Mouse (Mus musculus): Measurements from ENCODE around the gene Eml2. TPM values are rescaled to one million over a fixed set of nuclear protein-coding genes. Genes with fewer than 3 reads are reported as not detected.

Eml2 gene
- polyA plus RNA-seq, 1 experiment from 2014 or later = 5.4 TPM

DNA sequence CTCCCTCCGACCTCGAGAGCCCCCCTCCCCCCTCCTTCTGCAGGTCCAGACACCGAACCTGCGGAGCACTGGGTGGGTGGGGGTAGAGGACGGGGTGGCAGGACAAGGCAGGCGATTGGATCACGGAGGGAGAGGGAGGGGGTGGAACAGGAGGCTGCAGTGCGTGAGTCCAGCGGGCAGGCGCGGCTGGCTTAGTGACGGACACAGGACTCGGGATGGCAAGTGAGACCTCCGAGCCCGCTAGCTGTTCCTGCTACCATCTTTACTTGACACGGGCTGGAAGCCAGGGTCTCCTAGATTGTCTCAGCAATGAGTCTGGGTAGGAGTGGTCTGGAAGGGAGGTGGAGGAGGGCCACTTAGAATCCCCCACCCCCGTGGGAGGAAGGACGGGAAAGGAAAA, 1.8 kb downstream of the Eml2 start:
- Histone ChIP-seq H3K4me1 (ENCODE audit: control insufficient read depth, insufficient read depth, low read length) (peaks cover 20% of the 10 kb centered on the region), H3K9me3 (replicated peaks; ENCODE audit: control insufficient read depth, low read length) (no peaks in the 10 kb centered on the region), H3K4me2 (peak overlapping the region; percentile 36), H3K27me3 (ENCODE audit: control insufficient read depth, insufficient read depth, low read length) (peaks cover 45% of the 10 kb centered on the region), H3K27ac (ENCODE audit: low read depth, low read length) (no peak overlapping the region), H3K4me3 (ENCODE audit: low read depth, low read length) (no peak overlapping the region), H3K36me3 (ENCODE audit: control insufficient read depth, insufficient read depth, low read length) (no peaks in the 10 kb centered on the region), H3K9ac (ENCODE audit: low read depth, low read length) (no peak overlapping the region)
- ATAC-seq (replicated peaks; ENCODE audit: insufficient number of reproducible peaks, low FRiP score, low TSS enrichment) = no peak
- 10% methylated on average over 17 of the region's 18 CpGs for WGBS (ENCODE audit: insufficient replicate concordance)

DNA sequence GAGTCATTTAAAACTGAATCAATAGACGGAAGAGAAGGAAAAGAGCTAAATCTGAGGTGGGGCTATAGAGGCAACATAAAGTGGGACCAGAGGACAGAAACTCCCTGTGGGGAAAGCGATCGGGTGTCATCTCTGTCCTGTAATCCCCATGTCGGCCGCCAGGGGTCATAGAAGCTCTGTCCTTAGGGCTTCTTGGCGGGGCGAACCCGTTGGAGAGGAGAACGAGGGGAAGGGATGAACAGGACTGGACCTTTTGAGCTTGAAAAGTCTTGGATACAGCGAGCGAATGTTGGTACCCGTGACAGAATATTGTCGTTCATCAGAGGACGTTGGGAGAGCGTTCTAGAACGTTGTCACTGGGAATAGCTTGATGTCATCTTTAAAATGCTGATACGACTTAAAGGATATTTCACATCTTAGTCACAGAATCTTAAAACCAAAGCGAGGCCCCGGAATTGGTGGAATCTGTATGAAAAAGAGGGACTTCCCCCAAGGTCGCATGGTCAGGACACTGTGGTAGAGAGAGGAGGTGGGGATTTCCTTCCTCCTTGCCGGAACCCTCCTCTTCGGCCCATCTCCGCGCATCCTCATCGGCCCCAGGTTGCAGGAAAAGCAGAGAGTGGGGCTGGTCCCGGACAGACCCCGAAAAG, 2.3 kb downstream of the Eml2 start:
- Histone ChIP-seq H3K36me3 (ENCODE audit: control insufficient read depth, insufficient read depth, low read length) (no peaks in the 10 kb centered on the region; the same call in 1 of the 2 replicates), H3K4me3 (ENCODE audit: low read depth, low read length) (peak overlapping the region; percentile 25; the same call in 1 of the 2 replicates), H3K4me2 (peak overlapping the region; percentile 56), H3K4me1 (ENCODE audit: control insufficient read depth, insufficient read depth, low read length) (peaks cover 17% of the 10 kb centered on the region), H3K27me3 (ENCODE audit: control insufficient read depth, insufficient read depth, low read length) (peaks cover 45% of the 10 kb centered on the region), H3K9ac (ENCODE audit: low read depth, low read length) (no peak overlapping the region), H3K27ac (ENCODE audit: low read depth, low read length) (no peak overlapping the region), H3K9me3 (replicated peaks; ENCODE audit: control insufficient read depth, low read length) (no peaks in the 10 kb centered on the region)
- WGBS (ENCODE audit: insufficient replicate concordance) = 5% methylated on average over 27 of the region's 27 CpGs
- ATAC-seq (replicated peaks; ENCODE audit: insufficient number of reproducible peaks, low FRiP score, low TSS enrichment) = no peak

DNA sequence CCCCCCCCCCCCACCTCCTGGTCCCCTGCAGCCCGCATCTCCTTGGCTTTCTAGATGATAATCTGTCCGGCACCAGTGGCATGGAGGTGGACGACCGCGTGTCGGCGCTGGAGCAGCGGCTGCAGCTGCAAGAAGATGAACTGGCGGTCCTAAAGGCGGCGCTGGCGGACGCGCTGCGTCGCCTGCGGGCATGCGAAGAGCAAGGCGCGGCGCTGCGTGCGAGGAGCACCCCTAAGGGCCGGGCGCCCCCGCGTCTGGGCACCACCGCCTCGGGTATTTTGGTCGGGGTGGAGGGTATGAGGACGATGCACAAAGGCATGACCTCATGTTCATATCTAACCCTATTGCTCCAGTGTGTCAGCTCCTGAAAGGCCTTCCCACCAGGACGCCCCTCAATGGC, 3.0 kb downstream of the Eml2 start:
- peak overlapping the region; percentile 56 for H3K4me2 ChIP-seq
- no peak for ATAC-seq (replicated peaks; ENCODE audit: insufficient number of reproducible peaks, low FRiP score, low TSS enrichment)
- peak overlapping the region; percentile 25 for H3K4me3 ChIP-seq (ENCODE audit: low read depth, low read length)
- no peaks in the 10 kb centered on the region; the same call in 1 of the 2 replicates for H3K36me3 ChIP-seq (ENCODE audit: control insufficient read depth, insufficient read depth, low read length)
- no peak overlapping the region for H3K9ac ChIP-seq (ENCODE audit: low read depth, low read length)
- under 1% methylated on average over 31 of the region's 32 CpGs for WGBS (ENCODE audit: insufficient replicate concordance)
- H3K27me3 ChIP-seq (ENCODE audit: control insufficient read depth, insufficient read depth, low read length) = peaks cover 45% of the 10 kb centered on the region
- H3K9me3 ChIP-seq (replicated peaks; ENCODE audit: control insufficient read depth, low read length) = no peaks in the 10 kb centered on the region
- H3K27ac ChIP-seq (ENCODE audit: low read depth, low read length) = no peak overlapping the region
- peaks cover 17% of the 10 kb centered on the region for H3K4me1 ChIP-seq (ENCODE audit: control insufficient read depth, insufficient read depth, low read length)

DNA sequence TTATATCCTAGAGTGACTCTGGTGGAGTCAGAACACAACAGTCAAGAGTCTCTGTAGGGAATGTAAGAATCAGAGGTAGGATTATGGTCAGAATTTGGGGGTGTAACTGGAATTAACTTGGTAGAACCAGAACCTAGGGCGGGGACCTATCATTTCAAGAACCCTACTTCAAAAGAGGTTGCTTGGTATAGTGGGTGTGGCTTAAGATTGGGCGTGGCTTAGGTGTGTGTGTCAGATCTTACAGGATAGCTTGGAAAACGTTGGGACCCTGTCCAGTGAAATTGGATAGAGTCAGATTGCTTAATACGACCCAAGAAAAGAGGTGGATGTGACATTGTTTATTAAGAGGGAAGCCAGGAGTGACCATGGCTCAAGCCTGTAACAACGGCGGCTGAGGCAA, 3.7 kb downstream of the Eml2 start:
- H3K27ac ChIP-seq (ENCODE audit: low read depth, low read length) = no peak overlapping the region
- H3K9me3 ChIP-seq (replicated peaks; ENCODE audit: control insufficient read depth, low read length) = no peaks in the 10 kb centered on the region
- peaks cover 23% of the 10 kb centered on the region for H3K4me1 ChIP-seq (ENCODE audit: control insufficient read depth, insufficient read depth, low read length)
- WGBS (ENCODE audit: insufficient replicate concordance) = 38% methylated on average over 6 of the region's 6 CpGs
- H3K4me2 ChIP-seq = peak overlapping the region; percentile 56
- H3K4me3 ChIP-seq (ENCODE audit: low read depth, low read length) = peak overlapping the region; percentile 25; the same call in 1 of the 2 replicates
- no peak overlapping the region for H3K9ac ChIP-seq (ENCODE audit: low read depth, low read length)
- H3K27me3 ChIP-seq (ENCODE audit: control insufficient read depth, insufficient read depth, low read length) = peaks cover 41% of the 10 kb centered on the region
- ATAC-seq (replicated peaks; ENCODE audit: insufficient number of reproducible peaks, low FRiP score, low TSS enrichment) = no peak
- no peaks in the 10 kb centered on the region; the same call in 1 of the 2 replicates for H3K36me3 ChIP-seq (ENCODE audit: control insufficient read depth, insufficient read depth, low read length)

DNA sequence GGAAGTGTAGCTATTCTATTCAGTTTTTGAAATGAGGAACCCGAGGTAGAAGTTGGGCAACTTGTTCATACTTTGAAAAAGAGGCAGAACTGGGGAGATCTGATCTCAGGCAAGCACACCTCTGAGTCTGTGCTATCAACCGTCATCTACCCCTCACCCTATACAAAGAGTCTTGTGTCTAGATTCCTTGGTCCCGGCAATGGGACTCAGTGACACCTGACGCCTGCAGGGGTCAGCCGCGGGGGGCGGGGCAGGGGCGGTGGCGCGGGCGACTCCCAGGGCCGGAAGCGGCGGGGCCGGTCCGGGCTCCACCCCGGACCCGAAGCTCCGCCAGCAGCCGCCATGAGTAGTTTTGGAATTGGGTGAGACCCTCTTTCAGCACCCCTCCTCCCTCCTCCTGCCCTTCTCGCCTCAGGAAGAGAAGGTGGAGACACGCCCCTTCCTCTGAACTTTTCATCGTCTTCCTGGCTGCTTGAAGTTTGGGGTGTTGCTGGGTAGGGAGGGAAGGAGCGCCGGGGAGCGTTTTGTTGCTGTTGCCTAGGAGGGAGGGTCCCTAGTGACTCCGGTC, 4.7 kb downstream of the Eml2 start:
- H3K36me3 ChIP-seq (ENCODE audit: control insufficient read depth, insufficient read depth, low read length) = no peaks in the 10 kb centered on the region; the same call in 1 of the 2 replicates
- ATAC-seq (replicated peaks; ENCODE audit: insufficient number of reproducible peaks, low FRiP score, low TSS enrichment) = peak; percentile 50; the same call in 1 of the 2 replicates
- peak overlapping the region; percentile 83 for H3K9ac ChIP-seq (ENCODE audit: low read depth, low read length)
- H3K27ac ChIP-seq (ENCODE audit: low read depth, low read length) = no peak overlapping the region
- WGBS (ENCODE audit: insufficient replicate concordance) = 2% methylated on average over 27 of the region's 27 CpGs
- peak overlapping the region; percentile 72 for H3K4me3 ChIP-seq (ENCODE audit: low read depth, low read length)
- peaks cover 26% of the 10 kb centered on the region for H3K4me1 ChIP-seq (ENCODE audit: control insufficient read depth, insufficient read depth, low read length)
- H3K4me2 ChIP-seq = peak overlapping the region; percentile 92
- H3K9me3 ChIP-seq (replicated peaks; ENCODE audit: control insufficient read depth, low read length) = no peaks in the 10 kb centered on the region
- H3K27me3 ChIP-seq (ENCODE audit: control insufficient read depth, insufficient read depth, low read length) = peaks cover 34% of the 10 kb centered on the region

DNA sequence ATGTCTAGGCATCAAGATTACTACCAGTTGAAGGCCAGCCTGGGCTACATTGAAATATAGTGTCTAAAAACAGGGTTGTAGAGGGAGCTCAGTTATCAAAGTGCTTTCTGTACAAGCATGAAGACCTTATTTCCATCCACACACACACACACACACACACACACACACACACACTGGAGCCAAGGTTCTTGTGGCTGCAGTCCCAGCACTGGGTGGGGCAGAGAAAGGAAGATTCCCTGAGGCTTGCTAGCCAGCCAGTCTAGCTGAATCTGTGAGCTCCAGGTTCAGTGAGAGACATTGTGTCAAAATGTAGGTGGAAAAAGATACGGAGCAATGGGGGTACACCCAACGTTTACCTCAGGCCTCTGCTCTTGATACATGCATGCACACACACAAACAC, 8.0 kb downstream of the Eml2 start:
- Histone ChIP-seq H3K4me1 (ENCODE audit: control insufficient read depth, insufficient read depth, low read length) (peaks cover 21% of the 10 kb centered on the region), H3K27ac (ENCODE audit: low read depth, low read length) (no peak overlapping the region), H3K9ac (ENCODE audit: low read depth, low read length) (no peak overlapping the region), H3K4me3 (ENCODE audit: low read depth, low read length) (no peak overlapping the region), H3K27me3 (ENCODE audit: control insufficient read depth, insufficient read depth, low read length) (peaks cover 3% of the 10 kb centered on the region; the same call in 1 of the 2 replicates), H3K4me2 (no peak overlapping the region), H3K9me3 (replicated peaks; ENCODE audit: control insufficient read depth, low read length) (no peaks in the 10 kb centered on the region), H3K36me3 (ENCODE audit: control insufficient read depth, insufficient read depth, low read length) (peaks cover 3% of the 10 kb centered on the region; the same call in 1 of the 2 replicates)
- WGBS (ENCODE audit: insufficient replicate concordance) = 86% methylated on average over 2 of the region's 2 CpGs
- ATAC-seq (replicated peaks; ENCODE audit: insufficient number of reproducible peaks, low FRiP score, low TSS enrichment) = no peak

DNA sequence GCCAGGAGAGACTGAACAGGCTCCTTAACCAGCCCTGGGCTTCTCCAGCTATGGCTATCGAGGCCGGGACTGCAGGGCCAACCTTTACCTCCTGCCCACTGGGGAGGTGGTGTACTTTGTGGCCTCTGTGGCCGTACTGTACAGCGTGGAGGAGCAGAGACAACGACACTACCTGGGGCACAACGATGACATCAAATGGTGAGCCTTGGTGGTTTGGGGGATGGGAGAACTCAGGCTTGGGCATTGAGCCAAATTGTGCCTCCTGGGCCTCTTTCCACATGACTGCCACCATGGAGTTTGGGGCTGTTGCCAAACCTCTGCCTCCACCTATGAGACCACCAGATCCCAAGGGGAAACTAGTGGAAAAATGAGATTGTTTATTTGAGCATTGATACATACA, 8.5 kb downstream of the Eml2 start:
- H3K4me3 ChIP-seq (ENCODE audit: low read depth, low read length) = no peak overlapping the region
- H3K27me3 ChIP-seq (ENCODE audit: control insufficient read depth, insufficient read depth, low read length) = no peaks in the 10 kb centered on the region
- H3K27ac ChIP-seq (ENCODE audit: low read depth, low read length) = 0 out of 2 replicates have a peak overlapping the region, but pooled peaks have one; percentile 29
- H3K4me2 ChIP-seq = no peak overlapping the region
- no peak; the same call in 1 of the 2 replicates for ATAC-seq (replicated peaks; ENCODE audit: insufficient number of reproducible peaks, low FRiP score, low TSS enrichment)
- H3K4me1 ChIP-seq (ENCODE audit: control insufficient read depth, insufficient read depth, low read length) = peaks cover 18% of the 10 kb centered on the region
- H3K36me3 ChIP-seq (ENCODE audit: control insufficient read depth, insufficient read depth, low read length) = peaks cover 3% of the 10 kb centered on the region
- H3K9ac ChIP-seq (ENCODE audit: low read depth, low read length) = no peak overlapping the region
- 81% methylated on average over 6 of the region's 6 CpGs for WGBS (ENCODE audit: insufficient replicate concordance)
- H3K9me3 ChIP-seq (replicated peaks; ENCODE audit: control insufficient read depth, low read length) = no peaks in the 10 kb centered on the region

DNA sequence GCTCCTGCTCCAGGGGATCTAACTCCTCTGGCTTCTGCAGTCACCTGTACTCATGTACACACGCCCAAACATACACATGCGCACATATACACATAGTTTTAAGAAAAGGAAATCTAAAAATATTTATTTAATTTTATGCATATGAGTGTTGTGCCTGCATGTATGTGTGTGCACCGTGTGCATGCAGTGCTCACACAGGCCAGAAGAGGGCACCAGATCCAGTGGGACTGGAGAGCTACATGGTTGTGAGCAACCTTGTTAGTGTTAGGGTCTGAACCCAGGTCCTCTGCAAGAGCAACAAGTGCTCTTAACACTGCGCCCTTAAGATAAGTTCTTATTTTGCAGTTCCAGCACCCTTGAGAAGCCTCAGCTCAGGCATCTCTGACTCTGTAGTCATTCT, 18.5 kb downstream of the Eml2 start:
- H3K36me3 ChIP-seq (ENCODE audit: control insufficient read depth, insufficient read depth, low read length) = peaks cover 27% of the 10 kb centered on the region
- no peak overlapping the region for H3K9ac ChIP-seq (ENCODE audit: low read depth, low read length)
- no peak overlapping the region for H3K4me3 ChIP-seq (ENCODE audit: low read depth, low read length)
- no peak for ATAC-seq (replicated peaks; ENCODE audit: insufficient number of reproducible peaks, low FRiP score, low TSS enrichment)
- H3K4me2 ChIP-seq = no peak overlapping the region
- no peak overlapping the region for H3K27ac ChIP-seq (ENCODE audit: low read depth, low read length)
- 95% methylated on average over 4 of the region's 4 CpGs for WGBS (ENCODE audit: insufficient replicate concordance)
- H3K27me3 ChIP-seq (ENCODE audit: control insufficient read depth, insufficient read depth, low read length) = no peaks in the 10 kb centered on the region
- peaks cover 4% of the 10 kb centered on the region; the same call in 1 of the 2 replicates for H3K9me3 ChIP-seq (replicated peaks; ENCODE audit: control insufficient read depth, low read length)
- H3K4me1 ChIP-seq (ENCODE audit: control insufficient read depth, insufficient read depth, low read length) = no peaks in the 10 kb centered on the region; the same call in 1 of the 2 replicates
